Mouse (Mus musculus) kidney, adult 9 months (tissue): ENCODE results near the gene Wbp11.
A peak's percentile ranks its signal among the peaks of the same experiment; 100 is the strongest.

Experiments
- DNase-seq: peaks from one replicate; pipeline ENCODE4 v3.0.0; 2022

The Wbp11 gene

DNA sequence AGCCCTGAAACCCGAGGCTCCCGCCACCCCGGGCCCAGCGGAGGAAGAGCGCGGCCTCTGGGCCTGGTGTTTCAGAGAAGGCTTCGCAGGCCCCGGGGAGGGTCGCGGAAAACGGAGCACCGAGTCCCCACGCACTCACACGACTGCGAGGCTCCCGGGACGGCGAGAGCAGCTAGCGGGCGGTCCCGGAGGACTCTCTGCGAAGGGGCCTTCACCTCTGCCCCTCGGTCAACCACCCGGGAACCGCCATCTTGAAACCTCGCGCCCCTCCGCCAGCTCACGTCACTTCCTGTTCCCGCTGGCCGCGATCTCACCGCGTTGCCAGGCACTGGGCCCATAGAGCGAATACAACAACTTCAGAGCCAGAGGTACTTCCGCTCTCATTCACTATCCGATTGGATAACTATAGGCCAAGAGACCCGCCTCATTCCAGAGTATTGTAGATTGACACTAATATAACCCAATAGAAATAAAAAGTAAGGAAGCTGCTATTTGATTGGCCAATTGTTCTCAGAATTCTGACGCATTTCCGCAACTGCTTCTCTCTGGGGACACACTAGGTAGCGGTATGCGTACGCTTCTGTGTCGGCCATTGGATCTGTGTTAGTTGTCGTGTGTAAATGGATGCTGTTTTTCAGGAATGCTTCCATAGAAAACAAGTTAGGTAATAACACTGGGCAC lies at the start of gene Wbp11:
Gene Wbp11 (minus strand): TSS at position 353 of the 681 bp plus-strand sequence.
- peak; percentile 99 for DNase-seq

DNA sequence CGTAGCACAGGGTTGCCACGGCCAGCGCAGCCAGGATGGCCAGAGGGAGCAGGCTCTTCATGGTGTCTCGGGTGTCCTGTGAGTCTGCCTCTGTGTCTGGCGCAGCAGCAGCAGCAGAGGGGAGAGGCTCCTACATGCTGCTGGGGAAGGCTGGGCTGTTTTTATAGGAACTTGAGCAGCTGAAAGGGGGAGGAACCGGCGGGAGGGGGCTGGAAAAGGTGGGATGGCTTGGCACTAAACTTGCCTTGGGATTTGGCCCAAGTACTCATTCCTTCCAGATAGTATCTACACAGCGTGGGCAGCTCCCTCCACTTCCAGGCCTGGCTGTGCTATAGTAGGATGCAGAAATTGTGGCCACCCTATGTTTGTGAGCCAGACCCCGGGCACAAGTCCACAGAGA lies 47.6 kb upstream of the Wbp11 start, which contains the start of gene Mgp:
Gene Mgp (minus strand): TSS at position 154 of the 400 bp plus-strand sequence.
- DNase-seq, result no peak

GRCm38 (mm10) chr6:136874599-136874998 lies 46.6 kb upstream of the Wbp11 start:
- DNase-seq, result no peak

DNA sequence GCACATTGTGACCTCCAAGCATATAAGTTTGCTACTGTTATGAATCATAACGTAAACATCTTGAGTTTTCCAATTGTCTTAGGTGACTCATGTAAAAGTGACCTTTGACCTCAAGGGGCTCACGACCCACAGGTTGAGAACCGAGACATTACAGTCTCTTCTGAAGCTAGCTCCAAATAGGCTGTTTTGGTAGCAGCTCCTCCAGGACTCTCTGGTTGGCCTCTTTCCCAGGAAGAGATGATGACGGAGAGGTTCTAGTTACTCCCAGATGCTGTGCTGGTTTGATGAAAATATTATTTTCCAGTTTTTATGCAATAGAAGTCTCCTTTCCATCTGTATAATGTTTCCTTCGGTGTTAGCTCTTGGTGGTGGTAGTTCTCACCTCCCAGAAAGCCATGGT lies 40.9 kb upstream of the Wbp11 start:
- DNase-seq, result no peak

DNA sequence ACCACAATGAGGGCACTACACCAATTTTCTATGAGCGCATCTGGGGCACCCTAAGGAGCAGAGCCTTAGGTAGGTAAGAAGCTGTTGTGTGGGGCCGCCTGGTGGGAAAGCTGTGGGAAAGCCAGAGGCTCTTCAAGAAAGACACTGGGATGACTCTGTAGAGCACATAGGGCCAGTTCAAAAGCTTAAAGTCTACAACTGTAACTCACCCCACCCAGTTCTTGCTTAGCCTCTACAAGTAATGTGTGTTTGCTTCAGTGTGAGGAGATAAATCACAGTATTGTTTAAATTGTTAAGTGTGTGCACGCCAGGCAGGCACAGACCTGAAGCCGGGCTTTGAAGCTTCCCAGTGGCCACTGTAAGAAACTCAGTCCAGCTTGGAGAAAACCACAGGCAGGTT lies 38.1 kb upstream of the Wbp11 start:
- DNase-seq, result no peak

- DNase-seq, result no peak
Observed at GRCm38 (mm10) chr6:136865360-136865759, 37.3 kb upstream of the Wbp11 start.

- DNase-seq, result peak; percentile 57
Observed at GRCm38 (mm10) chr6:136861020-136861419, 33.0 kb upstream of the Wbp11 start.

DNA sequence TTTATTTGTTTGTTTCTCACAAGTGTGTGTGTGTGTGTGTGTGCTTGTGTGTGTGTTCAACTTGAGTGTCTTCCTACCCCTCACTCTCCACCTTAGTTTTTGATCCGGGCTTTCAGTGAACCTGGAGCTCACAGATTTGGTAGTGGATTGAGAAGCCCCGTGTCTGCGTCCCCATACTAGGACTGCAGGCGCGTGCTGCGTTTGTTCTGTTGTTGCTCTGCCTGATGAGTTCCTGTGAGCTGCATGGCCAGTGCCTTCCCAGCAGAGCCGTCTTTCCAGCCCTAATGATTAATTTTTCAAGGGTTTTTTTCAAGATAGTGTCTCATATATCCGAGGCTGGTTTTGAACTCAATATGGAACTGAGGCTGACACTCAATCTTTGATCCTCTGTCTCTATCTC lies 30.4 kb upstream of the Wbp11 start:
- no peak for DNase-seq

DNA sequence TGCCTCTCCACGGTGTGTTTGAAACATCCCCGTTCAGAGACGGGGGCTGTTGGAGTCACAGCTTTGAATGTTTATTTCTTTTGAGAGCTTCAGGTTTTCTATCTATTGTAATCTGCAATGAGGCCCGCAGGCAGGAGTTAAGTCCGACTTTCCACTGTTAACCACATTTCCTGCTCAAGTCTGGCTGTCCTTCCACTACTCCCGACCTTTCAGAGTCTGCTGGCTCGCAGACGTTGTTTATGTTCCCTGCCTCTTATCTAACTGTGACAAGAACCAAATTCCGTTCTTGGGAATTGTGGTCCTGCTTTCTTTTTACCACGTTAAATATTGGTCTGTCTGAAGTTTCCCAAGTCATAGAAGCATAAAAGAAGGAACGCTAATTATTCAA lies 29.8 kb upstream of the Wbp11 start:
- peak; percentile 48 for DNase-seq

DNA sequence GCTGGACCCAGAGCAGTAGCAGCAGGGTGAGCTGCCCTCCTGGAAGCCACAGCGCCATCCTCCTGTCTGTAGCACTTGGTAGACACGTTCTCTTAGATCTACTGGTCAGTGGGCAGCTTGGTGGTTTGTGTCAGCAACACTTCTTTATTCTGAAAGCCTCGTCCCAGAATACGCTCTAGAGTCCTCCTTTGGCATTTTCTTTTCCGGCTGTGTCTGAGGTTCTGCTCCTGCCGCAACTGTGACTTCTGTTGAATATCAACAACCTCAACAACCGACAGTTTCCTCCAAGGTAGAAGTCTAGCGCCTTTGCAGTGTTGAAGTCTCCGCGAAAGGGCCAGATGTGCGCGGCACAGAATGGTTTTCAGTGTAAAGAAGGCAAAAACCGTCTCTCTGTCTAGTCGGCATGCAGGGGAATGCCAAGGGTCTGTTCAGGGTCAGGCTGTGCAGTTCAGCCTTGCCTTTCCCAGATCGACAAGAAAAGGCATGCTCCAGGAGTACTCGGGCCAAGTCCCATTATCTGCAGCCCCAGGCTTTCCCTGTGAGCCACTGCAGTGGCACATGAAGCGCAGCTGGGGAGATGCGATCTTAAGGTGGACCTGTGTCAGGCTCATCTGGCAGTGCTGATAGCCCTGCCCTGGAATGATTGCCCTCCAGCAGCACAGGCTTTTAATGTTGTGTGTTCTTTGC lies 29.3 kb upstream of the Wbp11 start, which contains the start of gene Art4:
Gene Art4 (minus strand): TSS at position 548 of the 687 bp plus-strand sequence.
- DNase-seq, result no peak

- DNase-seq, result no peak
Observed at GRCm38 (mm10) chr6:136856071-136856636, 28.1 kb upstream of the Wbp11 start.

- no peak for DNase-seq
Observed at GRCm38 (mm10) chr6:136855183-136855582, 27.1 kb upstream of the Wbp11 start.

GRCm38 (mm10) chr6:136854361-136854781 lies 26.3 kb upstream of the Wbp11 start:
- no peak for DNase-seq

- no peak for DNase-seq
Observed at GRCm38 (mm10) chr6:136852762-136853161, 24.7 kb upstream of the Wbp11 start.

DNA sequence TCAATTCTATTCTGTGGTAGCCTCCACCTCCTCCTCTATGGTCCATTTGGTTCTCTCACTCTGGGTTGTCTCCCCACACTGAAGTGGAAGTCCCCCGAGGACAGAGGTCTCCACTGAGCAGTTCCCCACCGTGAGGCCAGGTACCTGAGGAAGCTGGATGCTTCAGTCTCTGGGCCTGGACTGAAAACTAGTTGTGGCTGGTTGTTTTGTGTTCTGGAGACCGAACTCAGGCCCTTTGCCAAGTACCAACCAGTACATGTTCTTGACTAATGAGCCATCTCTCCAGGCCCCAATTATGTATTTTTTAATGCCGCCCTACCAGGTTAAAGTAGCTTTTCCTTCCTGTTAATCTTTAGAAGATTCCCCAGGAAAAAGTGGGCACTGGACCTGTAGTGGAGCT lies 24.3 kb upstream of the Wbp11 start:
- peak; percentile 55 for DNase-seq

DNA sequence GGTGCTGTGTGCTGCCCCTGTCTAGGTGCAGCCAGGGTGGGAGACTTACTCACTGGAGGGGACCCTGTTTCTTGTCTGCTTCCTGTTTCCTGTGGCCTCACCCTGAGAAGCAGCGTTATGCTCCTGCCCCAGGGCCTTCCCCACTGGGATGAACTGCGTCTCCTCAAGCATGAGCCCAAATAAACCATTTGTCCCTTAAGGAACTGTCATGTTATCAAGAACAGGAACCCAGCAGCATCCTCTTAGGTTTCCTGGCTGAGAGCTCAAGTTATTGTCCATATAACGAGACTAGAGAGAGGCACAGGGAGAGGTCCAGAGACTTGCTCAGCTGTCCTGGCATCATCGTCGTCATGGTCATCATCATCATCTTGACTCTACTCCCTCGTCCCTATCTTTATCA lies 22.2 kb upstream of the Wbp11 start:
- DNase-seq, result no peak

GRCm38 (mm10) chr6:136848971-136849370 lies 20.9 kb upstream of the Wbp11 start:
- DNase-seq, result no peak

DNA sequence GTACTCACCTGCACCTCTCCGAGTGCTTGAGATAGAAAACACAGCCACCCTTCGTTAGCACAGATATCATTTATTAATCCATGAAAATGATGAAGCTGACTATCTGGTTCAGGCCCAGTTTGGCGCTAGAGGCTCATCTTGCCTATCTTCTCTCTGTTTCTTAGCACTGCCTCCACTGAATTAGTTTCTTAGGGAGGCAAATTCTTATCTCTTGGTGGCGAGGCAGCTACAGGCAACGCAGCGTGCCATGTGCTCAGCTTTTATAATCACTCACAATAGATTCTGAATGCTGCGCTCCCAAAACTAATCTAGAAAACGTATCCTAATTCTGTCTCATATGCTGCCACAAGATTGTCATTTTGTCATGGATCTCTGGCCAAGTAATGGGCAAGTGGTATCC lies 20.4 kb upstream of the Wbp11 start:
- DNase-seq, result no peak

DNA sequence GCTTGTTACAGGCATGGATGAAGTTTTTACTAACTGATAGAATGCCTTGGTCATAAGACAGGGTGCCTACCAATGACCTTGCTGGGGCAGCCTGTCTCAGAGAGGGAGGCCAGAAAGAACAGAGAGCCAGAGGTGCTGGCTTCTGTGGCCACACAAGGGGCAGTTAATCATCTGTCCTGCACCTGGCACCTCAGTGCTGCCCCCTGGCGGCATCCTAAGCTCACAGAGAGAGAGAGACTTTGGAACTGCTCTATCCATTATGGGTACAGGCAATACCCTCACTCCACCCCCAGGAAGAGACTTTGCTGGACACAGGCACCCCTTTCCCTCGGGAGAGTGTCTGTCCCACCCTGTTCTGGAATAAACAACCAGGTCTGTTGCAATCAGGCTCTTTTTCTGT lies 19.8 kb upstream of the Wbp11 start:
- peak; percentile 71 for DNase-seq

DNA sequence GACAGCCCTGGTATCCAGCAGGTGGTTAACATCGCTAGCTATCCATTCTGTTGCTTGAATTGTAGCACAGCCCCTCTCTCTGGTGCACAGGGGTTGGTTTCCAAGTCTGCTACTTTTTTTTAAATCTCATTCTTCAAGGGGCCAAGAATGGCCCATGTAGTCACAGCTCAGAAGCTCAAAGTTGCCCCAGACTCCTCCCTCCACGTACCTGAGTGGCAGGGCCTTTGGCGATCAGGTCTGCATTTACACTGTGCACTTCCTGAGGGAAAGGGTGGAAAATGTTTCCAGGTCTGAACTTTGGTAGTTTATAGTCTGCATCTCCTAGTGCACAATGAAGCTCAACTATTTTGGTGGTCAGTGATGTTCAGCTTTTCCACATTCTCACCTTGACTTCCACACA lies 19.2 kb upstream of the Wbp11 start:
- DNase-seq, result no peak

- DNase-seq, result no peak
Observed at GRCm38 (mm10) chr6:136845706-136846480, 17.9 kb upstream of the Wbp11 start.

DNA sequence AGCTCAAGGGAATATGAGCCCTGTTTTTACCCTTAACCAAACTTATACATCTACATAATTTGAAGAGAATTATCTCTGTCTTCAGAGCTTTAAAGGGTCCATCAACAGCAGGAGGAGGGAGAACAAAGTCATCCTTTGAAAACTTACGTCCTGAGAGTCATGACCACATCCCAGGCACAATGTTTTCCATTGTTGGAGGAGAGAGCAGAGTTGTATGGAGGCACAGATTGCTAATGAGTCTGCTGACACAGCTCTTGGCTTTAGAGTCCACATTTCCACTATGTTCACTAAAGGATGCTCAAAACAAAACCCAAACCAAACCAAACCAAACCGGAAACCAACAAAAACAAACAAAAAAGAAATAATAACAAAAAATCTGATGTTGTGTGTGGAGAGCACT lies 16.9 kb upstream of the Wbp11 start:
- no peak for DNase-seq

DNA sequence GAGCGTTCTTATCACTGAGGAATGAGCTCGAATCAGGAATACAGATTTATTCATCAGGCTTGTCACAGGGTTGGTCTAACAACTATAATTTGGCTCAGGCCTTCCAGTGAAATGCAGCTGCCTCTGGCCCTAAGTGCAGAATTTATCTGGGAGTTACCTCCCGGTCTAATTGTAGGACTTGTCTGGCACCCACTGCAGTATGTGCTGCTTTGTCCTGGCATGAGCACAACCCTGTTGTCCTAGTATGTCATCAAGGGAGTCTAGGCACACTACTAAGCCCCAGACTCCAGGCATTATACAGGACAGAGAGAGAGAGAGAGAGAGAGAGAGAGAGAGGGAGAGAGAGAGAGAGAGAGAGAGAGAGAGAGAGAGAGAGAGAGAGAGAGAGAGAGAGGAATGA lies 9.3 kb upstream of the Wbp11 start:
- DNase-seq, result no peak
